Mouse (Mus musculus) CH12.LX (cell line): ENCODE data around the gene Fam228b.
"Not testable (repeated sequence)": the region's sequence is repeated elsewhere in the genome, so short reads cannot be mapped to it uniquely, and the experiment has no call there.

Source experiments
- CTCF ChIP-seq, 2 experiments: IDR thresholded peaks in 1 of 2; conservative IDR thresholded peaks in 1 of 2; 2 replicates each; pipeline ENCODE4 v1.5.1; 2011 to 2012; ENCODE audit warnings: low read depth in 2 of 2, low read length in 2 of 2, improper control_type of control experiment in 1 of 2, inconsistent platforms in 1 of 2, mild to moderate bottlenecking in 1 of 2, moderate library complexity in 1 of 2
- EP300 ChIP-seq: IDR thresholded peaks from 2 replicates; pipeline ENCODE4 v1.6.1; 2011; ENCODE audit warnings: low read length, improper control_type of control experiment
- GABPA ChIP-seq: IDR thresholded peaks from 2 replicates; pipeline ENCODE4 v1.6.1; 2012; ENCODE audit warnings: low read depth, low read length, improper control_type of control experiment, inconsistent platforms; ENCODE audit not compliant: insufficient replicate concordance
- KAT2A ChIP-seq: IDR thresholded peaks from 2 replicates; pipeline ENCODE4 v1.6.1; 2012; ENCODE audit warnings: low read length, improper control_type of control experiment, inconsistent platforms; ENCODE audit not compliant: insufficient replicate concordance
- MAFK ChIP-seq: IDR thresholded peaks from 2 replicates; pipeline ENCODE4 v1.6.1; 2011; ENCODE audit warnings: low read length, improper control_type of control experiment; ENCODE audit not compliant: insufficient replicate concordance
- MAX ChIP-seq: IDR thresholded peaks from 2 replicates; pipeline ENCODE4 v1.6.1; 2011; ENCODE audit warnings: low read length, improper control_type of control experiment
- MXI1 ChIP-seq: IDR thresholded peaks from 2 replicates; pipeline ENCODE4 v1.6.1; 2011; ENCODE audit warnings: mild to moderate bottlenecking, low read depth, low read length, improper control_type of control experiment
- NELFE ChIP-seq: IDR thresholded peaks from 2 replicates; pipeline ENCODE4 v1.6.1; 2011; ENCODE audit warnings: low read depth, low read length, improper control_type of control experiment
- POLR2A ChIP-seq: IDR thresholded peaks from 2 replicates; pipeline ENCODE4 v1.6.1; 2011; ENCODE audit warnings: low read depth, mild to moderate bottlenecking, improper control_type of control experiment, low read length
- TBP ChIP-seq: conservative IDR thresholded peaks from 2 replicates; pipeline ENCODE4 v1.6.1; 2011; ENCODE audit warnings: low read depth, low read length, improper control_type of control experiment
- USF2 ChIP-seq: conservative IDR thresholded peaks from 2 replicates; pipeline ENCODE4 v1.6.1; 2011; ENCODE audit warnings: low read depth, low read length, improper control_type of control experiment
- ZNF384 ChIP-seq: IDR thresholded peaks from 2 replicates; pipeline ENCODE4 v1.6.1; 2012; ENCODE audit warnings: low read depth, low read length, improper control_type of control experiment, inconsistent platforms

DNA sequence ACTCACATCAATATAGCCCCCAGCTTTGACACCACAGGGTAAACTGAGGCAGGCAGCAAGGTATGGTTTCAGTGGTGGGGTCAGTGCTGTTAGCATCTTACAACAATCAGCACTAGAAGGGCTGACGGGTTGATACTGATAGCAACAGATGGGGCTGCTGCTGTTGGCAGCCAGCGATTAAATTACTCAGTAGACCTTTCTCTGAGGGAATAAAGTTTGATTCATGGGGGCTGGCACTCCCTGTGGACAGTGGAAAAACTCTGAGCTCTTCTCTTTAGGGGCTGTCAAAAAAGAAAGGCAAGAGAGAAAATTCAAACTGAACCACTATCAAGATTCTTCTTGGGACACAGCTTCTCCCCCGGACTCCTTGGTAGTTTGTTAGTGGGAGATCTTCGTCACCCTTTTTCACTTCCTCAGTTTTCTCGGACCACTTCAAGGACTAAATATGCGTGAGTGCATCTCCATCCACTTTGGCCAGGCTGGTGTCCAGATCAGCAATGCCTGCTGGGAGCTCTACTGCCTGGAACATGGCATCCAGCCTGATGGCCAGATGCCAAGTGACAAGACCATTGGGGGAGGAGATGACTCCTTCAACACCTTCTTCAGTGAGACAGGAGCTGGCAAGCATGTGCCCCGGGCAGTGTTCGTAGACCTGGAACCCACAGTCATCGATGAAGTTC is 12.8 kb upstream of the Fam228b start:
- not testable (repeated sequence) for TF ChIP-seq GABPA; TBP; EP300; ZNF384; MAX; NELFE; KAT2A; CTCF (conservative IDR thresholded peaks at IDR 0.05 in 1 of 2, IDR thresholded peaks at IDR 0.05 in 1 of 2; ENCODE audit: low read depth in 2 of 2, low read length in 2 of 2); POLR2A; MAFK; USF2; MXI1
